Mouse (Mus musculus): ENCODE measurements at regions not wholly inside any gene's neighbourhood (a gene's known extent, or its start where the extent isn't known, plus 50 kb on each side); places are given as distances from the start of the nearest gene placed in this dataset.

GRCm38 (mm10) chr3:78311630-78312406 lies 974.5 kb downstream of the Rapgef2 start:
- H3K4me2 ChIP-seq (ENCODE audit: low read depth, low read length) = no peak overlapping the region
- no peak for TF ChIP-seq EP300 (IDR thresholded peaks at IDR 0.05; ENCODE audit: low read depth)
- TF ChIP-seq CTCF (IDR thresholded peaks at IDR 0.05; ENCODE audit: low read depth) = no peak
- ATAC-seq (no peak), DNase-seq (no peak)
- 74% methylated on average over 7 of the region's 7 CpGs for WGBS (ENCODE audit: insufficient replicate concordance)
- H3K9me3 ChIP-seq (ENCODE audit: low read length) = no peaks in the 10 kb centered on the region
- H3K4me3 ChIP-seq (ENCODE audit: low read depth, low read length) = no peak overlapping the region
- H3K36me3 ChIP-seq (replicated peaks; ENCODE audit: insufficient read depth, low read length) = no peaks in the 10 kb centered on the region
- H3K9ac ChIP-seq (replicated peaks) = no peak overlapping the region
- H3K4me1 ChIP-seq (ENCODE audit: insufficient read depth) = no peaks in the 10 kb centered on the region
- H3K27me3 ChIP-seq (ENCODE audit: insufficient read depth, low read length) = no peaks in the 10 kb centered on the region
- H3K27ac ChIP-seq (ENCODE audit: low read depth) = no peak overlapping the region

DNA sequence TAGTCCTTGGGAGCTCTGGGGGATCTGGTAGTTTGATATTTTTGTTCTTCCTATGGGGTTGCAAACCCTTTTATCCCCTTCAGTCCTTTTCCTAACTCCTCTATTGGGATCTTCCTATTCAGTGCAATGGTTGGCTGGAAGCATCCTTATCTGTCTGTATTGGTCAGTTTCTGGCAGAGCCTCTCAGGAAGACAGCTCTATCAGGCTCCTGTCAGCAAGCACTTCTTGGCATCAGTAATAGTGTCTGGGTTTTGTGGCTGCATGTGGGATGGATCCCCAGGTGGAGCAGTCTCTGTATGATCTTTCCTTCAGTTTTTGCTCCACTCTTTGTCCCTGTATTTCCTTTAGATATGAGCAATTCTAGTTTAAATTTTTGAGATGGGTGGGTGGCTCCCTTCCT lies 985.8 kb downstream of the Rapgef2 start:
- DNase-seq (no peak), ATAC-seq (no peak)
- TF ChIP-seq EP300 (IDR thresholded peaks at IDR 0.05; ENCODE audit: low read depth) (no peak), CTCF (IDR thresholded peaks at IDR 0.05; ENCODE audit: low read depth) (no peak)
- Histone ChIP-seq H3K27me3 (ENCODE audit: insufficient read depth, low read length) (no peaks in the 10 kb centered on the region), H3K9ac (replicated peaks) (no peak overlapping the region), H3K27ac (ENCODE audit: low read depth) (no peak overlapping the region), H3K4me1 (ENCODE audit: insufficient read depth) (no peaks in the 10 kb centered on the region), H3K4me2 (ENCODE audit: low read depth, low read length) (no peak overlapping the region), H3K9me3 (ENCODE audit: low read length) (no peaks in the 10 kb centered on the region), H3K4me3 (ENCODE audit: low read depth, low read length) (no peak overlapping the region), H3K36me3 (replicated peaks; ENCODE audit: insufficient read depth, low read length) (no peaks in the 10 kb centered on the region)

DNA sequence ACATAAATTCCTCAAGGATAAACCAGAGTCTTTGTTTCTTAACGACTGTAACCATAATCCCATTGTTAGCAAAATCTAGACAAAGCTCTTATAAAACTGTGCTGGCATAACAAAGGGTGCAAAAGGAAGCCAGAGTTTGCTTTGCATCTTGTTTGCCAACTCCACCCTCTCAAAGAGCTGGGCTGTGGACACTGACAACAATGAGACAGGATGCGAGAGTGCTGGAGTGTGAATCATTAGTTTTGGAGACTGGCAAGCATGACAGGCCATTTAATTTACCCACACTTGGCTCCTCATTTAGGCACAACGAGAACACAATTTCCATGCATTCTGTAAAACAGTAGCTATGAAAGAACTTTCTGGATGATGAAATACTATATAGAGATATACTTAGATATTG lies 994.4 kb downstream of the Rapgef2 start:
- Histone ChIP-seq H3K9me3 (ENCODE audit: low read length) (no peaks in the 10 kb centered on the region), H3K9ac (replicated peaks) (no peak overlapping the region), H3K4me2 (ENCODE audit: low read depth, low read length) (no peak overlapping the region), H3K27me3 (ENCODE audit: insufficient read depth, low read length) (no peaks in the 10 kb centered on the region), H3K4me1 (ENCODE audit: insufficient read depth) (no peaks in the 10 kb centered on the region), H3K4me3 (ENCODE audit: low read depth, low read length) (no peak overlapping the region), H3K27ac (ENCODE audit: low read depth) (no peak overlapping the region), H3K36me3 (replicated peaks; ENCODE audit: insufficient read depth, low read length) (no peaks in the 10 kb centered on the region)
- 40% methylated on average over 3 of the region's 3 CpGs for WGBS (ENCODE audit: insufficient replicate concordance)
- TF ChIP-seq CTCF (IDR thresholded peaks at IDR 0.05; ENCODE audit: low read depth) = no peak
- TF ChIP-seq EP300 (IDR thresholded peaks at IDR 0.05; ENCODE audit: low read depth) = no peak
- DNase-seq (no peak), ATAC-seq (no peak)

GRCm38 (mm10) chr3:78284071-78284470 lies 1002.2 kb downstream of the Rapgef2 start:
- Histone ChIP-seq H3K27ac (ENCODE audit: low read depth) (no peak overlapping the region), H3K4me2 (ENCODE audit: low read depth, low read length) (no peak overlapping the region), H3K4me3 (ENCODE audit: low read depth, low read length) (no peak overlapping the region), H3K9ac (replicated peaks) (no peak overlapping the region), H3K27me3 (ENCODE audit: insufficient read depth, low read length) (no peaks in the 10 kb centered on the region), H3K9me3 (ENCODE audit: low read length) (no peaks in the 10 kb centered on the region), H3K36me3 (replicated peaks; ENCODE audit: insufficient read depth, low read length) (no peaks in the 10 kb centered on the region), H3K4me1 (ENCODE audit: insufficient read depth) (no peaks in the 10 kb centered on the region)
- DNase-seq = no peak
- no peak for ATAC-seq
- TF ChIP-seq EP300 (IDR thresholded peaks at IDR 0.05; ENCODE audit: low read depth) (no peak), CTCF (IDR thresholded peaks at IDR 0.05; ENCODE audit: low read depth) (no peak)
- WGBS (ENCODE audit: insufficient replicate concordance) = 72% methylated on average over 3 of the region's 3 CpGs

DNA sequence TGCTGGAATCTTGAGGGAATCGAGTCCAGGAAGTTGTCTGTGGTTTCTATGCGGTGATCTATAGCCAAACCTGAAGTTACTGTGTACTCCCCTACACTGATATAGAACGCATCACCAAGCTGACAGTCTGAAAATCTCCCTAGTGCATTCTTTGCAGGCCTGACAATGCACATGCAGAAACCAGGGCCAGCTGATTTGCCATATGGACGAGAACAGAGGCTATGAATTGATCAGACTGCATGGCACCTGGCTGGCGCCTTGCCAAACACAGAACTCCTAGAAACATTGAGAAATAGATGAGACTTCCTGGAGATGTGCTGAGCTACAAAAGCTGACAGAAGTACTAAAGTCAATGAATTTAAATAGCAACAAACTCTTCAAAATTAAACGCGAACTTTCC lies 1049.4 kb downstream of the Rapgef2 start:
- ATAC-seq = no peak
- Histone ChIP-seq H3K4me2 (ENCODE audit: low read depth, low read length) (no peak overlapping the region), H3K36me3 (replicated peaks; ENCODE audit: insufficient read depth, low read length) (no peaks in the 10 kb centered on the region), H3K4me1 (ENCODE audit: insufficient read depth) (no peaks in the 10 kb centered on the region), H3K4me3 (ENCODE audit: low read depth, low read length) (no peak overlapping the region), H3K9me3 (ENCODE audit: low read length) (no peaks in the 10 kb centered on the region), H3K27me3 (ENCODE audit: insufficient read depth, low read length) (no peaks in the 10 kb centered on the region), H3K9ac (replicated peaks) (no peak overlapping the region), H3K27ac (ENCODE audit: low read depth) (no peak overlapping the region)
- 71% methylated on average over 7 of the region's 7 CpGs for WGBS (ENCODE audit: insufficient replicate concordance)
- no peak for DNase-seq
- no peak for TF ChIP-seq CTCF (IDR thresholded peaks at IDR 0.05; ENCODE audit: low read depth)
- TF ChIP-seq EP300 (IDR thresholded peaks at IDR 0.05; ENCODE audit: low read depth) = no peak

GRCm38 (mm10) chr3:78209729-78210128 lies 1076.6 kb downstream of the Rapgef2 start:
- Histone ChIP-seq H3K9me3 (ENCODE audit: low read length) (0 out of 2 replicates have a peak, but pooled peaks cover 2% of the 10 kb centered on the region), H3K4me2 (ENCODE audit: low read depth, low read length) (no peak overlapping the region), H3K27me3 (ENCODE audit: insufficient read depth, low read length) (no peaks in the 10 kb centered on the region), H3K4me3 (ENCODE audit: low read depth, low read length) (no peak overlapping the region), H3K4me1 (ENCODE audit: insufficient read depth) (no peaks in the 10 kb centered on the region), H3K36me3 (replicated peaks; ENCODE audit: insufficient read depth, low read length) (no peaks in the 10 kb centered on the region), H3K9ac (replicated peaks) (no peak overlapping the region), H3K27ac (ENCODE audit: low read depth) (no peak overlapping the region)
- WGBS (ENCODE audit: insufficient replicate concordance) = 77% methylated on average over 3 of the region's 3 CpGs
- TF ChIP-seq CTCF (IDR thresholded peaks at IDR 0.05; ENCODE audit: low read depth) (no peak), EP300 (IDR thresholded peaks at IDR 0.05; ENCODE audit: low read depth) (no peak)
- no peak for DNase-seq
- ATAC-seq = no peak
